Mouse (Mus musculus) intestine, embryonic 16.5 days (tissue): ENCODE data around the gene Gm17409. TPM values are rescaled to one million over a fixed set of nuclear protein-coding genes. Genes with fewer than 3 reads are reported as not detected.

Experiments
- ATAC-seq: fragments of 200-750 bp; cut with Nextera tagmentation; 2 replicates; pipeline ENCODE4 v1.8.0; 2017; ENCODE audit warnings: moderate TSS enrichment, moderate library complexity
- H3K27ac ChIP-seq: fragments of 300-500 bp; sonication (generic); 2 replicates; pipeline ENCODE4 v1.5.1; 2014; ENCODE audit warnings: mild to moderate bottlenecking, low read length
- H3K27me3 ChIP-seq: fragments of 300-500 bp; sonication (generic); replicated peaks from 2 replicates; pipeline ENCODE4 v1.6.1; 2014; ENCODE audit warnings: low read length, control low read depth, mixed read lengths; ENCODE audit not compliant: control insufficient read depth, insufficient read depth
- H3K36me3 ChIP-seq: fragments of 300-500 bp; sonication (generic); 2 replicates; pipeline ENCODE4 v1.6.1; 2014; ENCODE audit warnings: low read length, control low read depth; ENCODE audit not compliant: control insufficient read depth, insufficient read depth
- H3K4me1 ChIP-seq: fragments of 300-500 bp; sonication (generic); 2 replicates; pipeline ENCODE4 v1.6.1; 2014; ENCODE audit warnings: low read length, control low read depth, mixed read lengths; ENCODE audit not compliant: control insufficient read depth, insufficient read depth
- H3K4me2 ChIP-seq: fragments of 300-500 bp; sonication (generic); 2 replicates; pipeline ENCODE4 v1.6.1; 2014; ENCODE audit warnings: low read depth, low read length, control low read depth
- H3K4me3 ChIP-seq: fragments of 300-500 bp; sonication (generic); 2 replicates; pipeline ENCODE4 v1.5.1; 2014; ENCODE audit warnings: mild to moderate bottlenecking, low read length
- H3K9ac ChIP-seq: fragments of 300-500 bp; sonication (generic); 2 replicates; pipeline ENCODE4 v1.6.1; 2014; ENCODE audit warnings: low read depth, low read length
- H3K9me3 ChIP-seq: fragments of 300-500 bp; sonication (generic); 2 replicates; pipeline ENCODE4 v1.6.1; 2016; ENCODE audit warnings: low read length, control low read depth; ENCODE audit not compliant: control insufficient read depth
- WGBS: fragments of 180-500 bp; shearing (Covaris S2); extraction: QIAGEN DNeasy Blood & Tissue Kit; methylation state at CpG from one replicate; pipeline ENCODE4 v1.1.7; 2014; 5-methylcytosine and 5-hydroxymethylcytosine counted together
- polyA plus RNA-seq: library from polyadenylated mRNA; unstranded; fragments of >200 nt; fragmentation: Nextera tagmentation; extraction: Ambion mirVana; gene quantifications from 2 replicates; pipeline ENCODE4 v1.2.1, GENCODE M21; 2015

Gm17409 gene
- 0.13 TPM in 1 of 2 replicates, not detected in the other for polyA plus RNA-seq

DNA sequence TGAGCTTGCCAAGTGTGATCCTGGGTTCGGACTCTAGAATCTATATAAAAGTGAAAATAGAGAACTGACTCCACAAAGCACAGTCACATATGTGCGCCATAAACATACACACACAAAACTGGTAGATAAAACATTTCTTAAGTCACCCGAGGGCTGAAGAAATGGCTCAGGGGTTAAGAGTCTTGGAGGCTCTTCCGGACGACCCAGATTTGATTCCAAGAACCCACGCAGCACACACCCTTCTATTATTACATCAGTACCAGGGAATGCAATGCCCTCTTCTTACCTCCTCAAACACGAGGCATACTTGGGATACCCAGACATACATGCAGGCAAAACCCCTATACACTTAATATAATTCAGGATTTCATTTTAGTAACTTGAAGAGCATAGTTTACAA, at the start of gene Gm17409:
Gm17409 (plus strand) TSS at position 301 of the 400 bp plus-strand sequence.
- H3K27me3 ChIP-seq, result no peaks in the 10 kb centered on the region
- no peak within 1 kb of the TSS for H3K27ac ChIP-seq
- 89% methylated on average over 7 of the region's 7 CpGs for WGBS
- H3K9me3 ChIP-seq, result no peaks in the 10 kb centered on the region
- H3K4me1 ChIP-seq, result no peaks in the 10 kb centered on the region
- no peak within 1 kb of the TSS for H3K9ac ChIP-seq
- ATAC-seq, result no peak
- H3K4me3 ChIP-seq, result no peak within 1 kb of the TSS
- H3K36me3 ChIP-seq, result peaks cover 17% of the 10 kb centered on the region
- no peak within 1 kb of the TSS for H3K4me2 ChIP-seq

- Histone ChIP-seq H3K36me3 (no peaks in the 10 kb centered on the region), H3K4me2 (no peak overlapping the region), H3K4me3 (no peak overlapping the region), H3K9me3 (no peaks in the 10 kb centered on the region), H3K9ac (no peak overlapping the region), H3K27me3 (no peaks in the 10 kb centered on the region), H3K4me1 (0 out of 2 replicates have a peak, but pooled peaks cover 2% of the 10 kb centered on the region), H3K27ac (no peak overlapping the region)
- WGBS, result 75% methylated on average over 5 of the region's 5 CpGs
- ATAC-seq, result no peak
These were observed 46.6 kb upstream of the Gm17409 start for GRCm38 (mm10) chr2:58423319-58423718.

GRCm38 (mm10) chr2:58425436-58426004, 44.4 kb upstream of the Gm17409 start:
- Histone ChIP-seq H3K27me3 (no peaks in the 10 kb centered on the region), H3K4me1 (0 out of 2 replicates have a peak, but pooled peaks cover 2% of the 10 kb centered on the region), H3K9ac (no peak overlapping the region), H3K4me3 (no peak overlapping the region), H3K36me3 (no peaks in the 10 kb centered on the region), H3K4me2 (no peak overlapping the region), H3K27ac (no peak overlapping the region), H3K9me3 (no peaks in the 10 kb centered on the region)
- ATAC-seq, result peak; percentile 69
- WGBS, result 92% methylated on average over 13 of the region's 13 CpGs

GRCm38 (mm10) chr2:58432211-58432610, 37.7 kb upstream of the Gm17409 start:
- no peak overlapping the region for H3K27ac ChIP-seq
- H3K4me1 ChIP-seq, result peaks cover 5% of the 10 kb centered on the region; the same call in 1 of the 2 replicates
- H3K9ac ChIP-seq, result no peak overlapping the region
- H3K36me3 ChIP-seq, result no peaks in the 10 kb centered on the region
- 93% methylated on average over 7 of the region's 7 CpGs for WGBS
- no peaks in the 10 kb centered on the region for H3K9me3 ChIP-seq
- no peak overlapping the region for H3K4me2 ChIP-seq
- H3K4me3 ChIP-seq, result no peak overlapping the region
- no peak for ATAC-seq
- H3K27me3 ChIP-seq, result no peaks in the 10 kb centered on the region

- H3K4me3 ChIP-seq, result no peak overlapping the region
- WGBS, result 70% methylated on average over 2 of the region's 2 CpGs
- no peaks in the 10 kb centered on the region for H3K27me3 ChIP-seq
- no peak overlapping the region for H3K9ac ChIP-seq
- no peaks in the 10 kb centered on the region for H3K36me3 ChIP-seq
- ATAC-seq, result 0 out of 2 replicates have a peak, but pooled peaks have one; percentile 21
- H3K9me3 ChIP-seq, result no peaks in the 10 kb centered on the region
- no peak overlapping the region for H3K27ac ChIP-seq
- peaks cover 5% of the 10 kb centered on the region; the same call in 1 of the 2 replicates for H3K4me1 ChIP-seq
- H3K4me2 ChIP-seq, result no peak overlapping the region
These were observed 36.6 kb upstream of the Gm17409 start for GRCm38 (mm10) chr2:58433317-58433716.

DNA sequence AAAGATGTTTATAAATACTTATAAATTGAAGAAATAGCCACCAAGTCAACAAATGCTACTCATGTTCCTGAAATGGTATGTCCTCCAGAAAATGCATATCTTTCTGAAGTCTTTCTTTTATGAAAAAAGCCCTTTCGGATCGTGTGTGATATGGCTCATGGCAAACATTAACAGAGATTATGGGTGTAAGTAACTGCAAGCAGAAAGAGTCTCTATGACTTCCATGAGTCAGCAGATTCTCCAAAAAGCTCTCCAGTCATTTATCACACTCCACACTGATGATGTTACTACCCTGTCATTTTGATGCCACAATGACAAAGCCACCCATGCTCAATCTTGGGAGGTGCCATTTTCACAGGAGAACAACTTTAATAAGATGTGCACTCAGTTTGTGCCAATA, 35.5 kb upstream of the Gm17409 start:
- peaks cover 5% of the 10 kb centered on the region; the same call in 1 of the 2 replicates for H3K4me1 ChIP-seq
- H3K27ac ChIP-seq, result no peak overlapping the region
- peak; percentile 67 for ATAC-seq
- H3K4me3 ChIP-seq, result no peak overlapping the region
- H3K9ac ChIP-seq, result no peak overlapping the region
- WGBS, result 47% methylated on average over 2 of the region's 2 CpGs
- H3K4me2 ChIP-seq, result no peak overlapping the region
- H3K36me3 ChIP-seq, result no peaks in the 10 kb centered on the region
- H3K9me3 ChIP-seq, result no peaks in the 10 kb centered on the region
- H3K27me3 ChIP-seq, result no peaks in the 10 kb centered on the region

DNA sequence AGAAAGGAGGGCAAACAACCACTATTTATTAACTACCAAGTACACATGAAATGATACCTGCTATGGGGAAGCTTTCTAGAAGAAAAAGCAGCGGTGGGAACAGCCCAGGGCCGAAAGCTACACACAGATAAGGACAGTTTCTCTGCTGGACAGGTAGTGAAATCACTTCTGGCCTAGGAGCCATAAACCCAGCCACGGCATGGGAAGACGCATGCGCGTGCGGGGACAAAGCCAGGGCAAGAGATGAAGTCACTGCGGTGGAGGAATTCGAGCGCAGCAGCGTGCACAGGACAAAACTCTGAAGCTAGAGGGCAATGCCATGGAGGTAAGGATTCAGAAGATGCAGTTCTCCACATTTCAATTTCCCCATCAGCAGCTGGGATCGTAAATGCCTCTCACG, 34.4 kb upstream of the Gm17409 start:
- Histone ChIP-seq H3K4me1 (peaks cover 5% of the 10 kb centered on the region; the same call in 1 of the 2 replicates), H3K27ac (peak overlapping the region; percentile 11; the same call in 1 of the 2 replicates), H3K36me3 (no peaks in the 10 kb centered on the region), H3K4me3 (peak overlapping the region; percentile 10), H3K4me2 (peak overlapping the region; percentile 37), H3K9me3 (no peaks in the 10 kb centered on the region), H3K9ac (no peak overlapping the region), H3K27me3 (no peaks in the 10 kb centered on the region)
- ATAC-seq, result peak; percentile 82
- WGBS, result 66% methylated on average over 13 of the region's 13 CpGs

DNA sequence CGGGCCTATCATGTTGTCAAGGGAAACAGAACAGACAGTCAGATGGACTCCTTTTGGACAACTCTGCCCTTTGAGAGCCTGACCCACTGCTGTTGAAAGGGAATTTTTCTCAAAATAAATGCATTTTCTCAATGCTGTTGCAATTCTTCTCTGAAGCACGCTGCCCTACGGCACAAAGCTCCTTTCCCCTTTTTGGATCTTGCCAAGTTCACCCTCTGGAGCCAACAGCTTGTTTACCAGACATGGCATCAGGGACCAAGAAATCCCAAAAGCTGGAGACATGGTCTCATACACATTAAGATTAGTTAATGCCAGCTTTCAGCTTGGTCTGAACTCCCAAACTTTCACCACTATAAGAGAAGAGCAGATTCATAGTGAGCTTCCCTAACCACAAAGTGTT, 33.0 kb upstream of the Gm17409 start:
- Histone ChIP-seq H3K4me3 (no peak overlapping the region), H3K4me1 (peaks cover 5% of the 10 kb centered on the region; the same call in 1 of the 2 replicates), H3K36me3 (no peaks in the 10 kb centered on the region), H3K9ac (no peak overlapping the region), H3K4me2 (no peak overlapping the region), H3K9me3 (no peaks in the 10 kb centered on the region), H3K27ac (no peak overlapping the region), H3K27me3 (no peaks in the 10 kb centered on the region)
- WGBS, result 84% methylated on average over 3 of the region's 3 CpGs
- no peak for ATAC-seq

GRCm38 (mm10) chr2:58443163-58443562, 26.8 kb upstream of the Gm17409 start:
- Histone ChIP-seq H3K9ac (no peak overlapping the region), H3K27me3 (no peaks in the 10 kb centered on the region), H3K9me3 (no peaks in the 10 kb centered on the region), H3K4me1 (no peaks in the 10 kb centered on the region), H3K4me2 (no peak overlapping the region), H3K27ac (no peak overlapping the region), H3K36me3 (no peaks in the 10 kb centered on the region), H3K4me3 (no peak overlapping the region)
- 75% methylated on average over 4 of the region's 4 CpGs for WGBS
- ATAC-seq, result peak; percentile 36

GRCm38 (mm10) chr2:58447001-58447400, 22.9 kb upstream of the Gm17409 start:
- no peak for ATAC-seq
- H3K4me2 ChIP-seq, result no peak overlapping the region

More at GRCm38 (mm10) chr2:58447001-58447400, 22.9 kb upstream of the Gm17409 start:
- Histone ChIP-seq H3K27me3 (no peaks in the 10 kb centered on the region), H3K27ac (no peak overlapping the region), H3K4me3 (no peak overlapping the region), H3K36me3 (no peaks in the 10 kb centered on the region), H3K9ac (no peak overlapping the region), H3K4me1 (no peaks in the 10 kb centered on the region), H3K9me3 (no peaks in the 10 kb centered on the region)
- 90% methylated on average over 15 of the region's 15 CpGs for WGBS
